Mouse (Mus musculus) ovary, postnatal 36 days (tissue): ENCODE measurements around the gene Npw.
A peak's percentile ranks its signal among the peaks of the same experiment; 100 is the strongest.
"Not testable (repeated sequence)": the region's sequence is repeated elsewhere in the genome, so short reads cannot be mapped to it uniquely, and the experiment has no call there.

ENCODE experiments used
- DNase-seq: peaks from one replicate; pipeline ENCODE4 v3.0.0; 2022; ENCODE audit warnings: low spot score, mixed read lengths

Npw gene

DNA sequence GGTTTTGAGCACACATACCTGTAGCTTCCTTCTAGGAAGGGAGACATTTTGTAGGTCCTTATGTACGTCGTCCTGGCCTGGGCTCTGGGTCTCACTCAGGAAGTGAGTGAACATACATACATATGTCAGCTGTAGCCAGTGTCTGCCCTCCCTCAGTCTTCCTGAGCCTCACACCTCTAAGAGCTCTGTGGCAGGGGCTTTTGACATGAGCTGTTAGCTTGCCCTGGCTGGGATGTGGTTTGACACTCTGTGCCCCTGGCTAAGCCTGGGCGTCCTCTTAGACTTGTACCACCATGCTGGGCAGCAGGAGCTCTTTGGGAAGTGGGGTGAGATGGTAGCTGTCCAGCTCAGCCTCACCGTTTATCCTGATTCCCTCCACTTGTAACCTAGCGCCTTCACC is 13.1 kb upstream of the Npw start:
- no peak for DNase-seq

GRCm38 (mm10) chr17:24670246-24670844 is 12.1 kb upstream of the Npw start:
- DNase-seq = no peak

DNA sequence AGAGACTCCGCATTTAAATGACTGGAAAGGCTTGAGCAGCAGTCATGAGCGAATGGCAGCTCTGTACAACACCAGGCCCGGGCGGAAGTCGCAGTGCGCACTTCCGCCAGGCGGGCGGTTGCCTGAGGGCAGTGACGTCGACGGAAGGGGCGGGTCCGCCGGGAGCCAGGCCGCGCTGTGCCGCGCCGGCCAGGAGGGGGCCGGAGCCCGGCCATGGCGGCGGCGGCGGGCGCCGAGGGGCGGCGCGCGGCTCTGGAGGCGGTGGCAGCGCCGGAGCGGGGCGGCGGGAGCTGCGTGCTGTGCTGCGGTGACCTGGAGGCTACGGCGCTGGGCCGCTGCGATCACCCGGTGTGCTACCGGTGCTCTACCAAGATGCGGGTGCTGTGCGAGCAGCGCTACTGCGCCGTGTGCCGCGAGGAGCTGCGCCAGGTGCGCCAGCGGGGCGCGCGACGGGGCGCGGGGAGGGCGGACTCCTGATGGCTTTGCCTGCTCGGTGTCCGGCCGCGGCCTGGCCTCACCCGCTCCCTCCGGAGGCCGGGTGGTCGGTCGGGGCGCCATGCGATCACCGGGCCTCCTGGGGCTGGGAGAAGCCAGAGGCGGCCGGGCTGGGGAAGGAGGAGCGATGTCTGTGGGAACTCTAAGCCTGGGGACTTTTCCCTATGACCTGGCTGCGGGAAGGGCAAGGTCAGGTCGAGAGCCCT is 11.4 kb upstream of the Npw start, which contains the start of gene Zfp598:
Zfp598 (plus strand) TSS at position 143 of the 701 bp plus-strand sequence.
- peak; percentile 95 for DNase-seq

GRCm38 (mm10) chr17:24669214-24669544 is 10.9 kb upstream of the Npw start:
- DNase-seq = not testable (repeated sequence)

DNA sequence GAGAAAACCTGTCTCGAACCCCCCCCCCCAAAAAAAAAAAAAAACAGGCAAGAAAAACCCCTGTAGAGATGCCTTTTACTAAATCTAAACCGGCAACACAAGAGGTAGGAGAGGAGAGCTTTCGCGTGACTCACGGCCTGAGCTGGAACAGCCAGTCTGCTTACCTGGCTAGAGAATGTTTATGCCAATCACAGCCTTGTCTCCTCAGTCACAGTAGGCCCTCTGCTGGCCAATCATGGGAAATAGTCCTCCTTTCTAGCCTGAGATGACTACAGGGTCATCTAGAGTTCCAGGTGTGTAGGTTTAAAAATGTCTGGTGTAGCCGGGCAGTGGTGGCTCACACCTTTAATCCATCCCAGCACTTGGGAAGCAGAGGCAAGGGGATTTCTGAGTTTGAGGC is 9.2 kb upstream of the Npw start:
- peak; percentile 31 for DNase-seq

DNA sequence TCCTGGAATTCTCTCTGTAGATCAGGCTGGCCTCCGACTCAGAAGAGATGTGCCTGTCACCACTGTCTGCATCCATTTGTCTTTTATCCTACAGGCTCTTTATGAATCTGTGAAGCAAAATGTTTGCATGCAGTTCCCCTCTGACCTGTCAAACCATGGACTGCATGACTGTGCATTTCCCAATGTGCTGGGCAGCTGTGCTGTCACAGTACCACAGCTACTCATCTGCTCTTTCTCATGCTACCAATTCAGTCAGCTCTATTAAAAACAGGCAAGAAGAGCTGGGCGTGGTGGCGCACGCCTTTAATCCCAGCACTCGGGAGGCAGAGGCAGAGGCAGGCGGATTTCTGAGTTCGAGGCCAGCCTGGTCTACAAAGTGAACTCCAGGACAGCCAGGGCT is 8.8 kb upstream of the Npw start:
- not testable (repeated sequence) for DNase-seq

DNA sequence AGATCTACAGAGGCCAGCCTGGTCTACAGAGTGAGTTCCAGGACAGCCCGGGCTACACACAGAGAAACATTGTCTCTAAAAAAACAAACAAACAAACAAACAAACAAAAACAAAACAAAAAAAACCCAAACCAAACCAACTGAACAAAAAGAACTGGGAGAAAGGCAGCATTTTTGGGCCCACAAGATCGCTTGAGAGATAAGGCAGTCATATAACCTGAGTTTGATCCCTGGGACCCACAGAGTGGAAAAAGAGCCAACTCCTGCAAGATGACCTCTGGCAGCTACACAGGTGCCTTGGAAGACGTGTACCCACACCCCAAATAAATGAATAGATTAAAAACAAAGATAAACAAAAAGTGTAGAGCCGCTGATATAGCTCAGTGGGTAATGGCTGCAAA is 3.3 kb downstream of the Npw start:
- DNase-seq = no peak

DNA sequence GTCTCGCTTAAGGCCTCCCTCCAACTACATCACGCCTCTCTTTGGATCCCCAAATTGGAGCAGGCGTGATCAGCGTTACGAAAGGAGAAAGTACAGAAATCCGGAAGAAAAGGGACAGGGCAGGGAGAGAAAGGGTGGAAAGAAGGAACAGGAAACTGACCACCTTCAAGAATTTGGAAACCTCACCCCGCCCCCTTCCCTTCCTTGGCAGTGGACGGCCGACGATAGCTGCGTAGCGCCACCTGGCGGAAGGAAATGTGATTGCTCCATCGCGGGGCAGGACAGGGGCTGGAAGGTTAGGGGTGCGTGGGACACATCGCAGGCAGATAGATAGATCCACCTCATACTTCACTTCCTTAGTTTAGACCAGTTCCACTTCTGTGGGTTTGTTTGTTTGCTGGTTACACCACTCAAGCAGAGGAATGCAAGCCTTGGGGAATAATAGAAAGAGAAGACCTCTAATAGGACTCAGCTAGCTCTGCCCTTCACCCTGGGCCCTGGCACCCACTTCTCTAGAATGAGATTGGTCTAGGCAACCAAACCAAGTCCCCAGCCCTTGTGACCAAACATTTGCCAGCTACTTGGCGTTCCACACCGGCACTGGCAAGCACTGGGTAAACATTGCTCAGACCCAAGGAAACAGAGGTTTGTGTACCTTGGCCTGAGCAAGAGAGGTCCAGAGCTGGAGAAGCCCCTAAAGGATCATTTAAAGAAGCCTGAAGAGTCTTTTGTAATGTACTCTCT is 4.1 kb downstream of the Npw start:
- peak; percentile 71 for DNase-seq

- DNase-seq = no peak
These were observed 6.4 kb downstream of the Npw start for GRCm38 (mm10) chr17:24651835-24652234.

DNA sequence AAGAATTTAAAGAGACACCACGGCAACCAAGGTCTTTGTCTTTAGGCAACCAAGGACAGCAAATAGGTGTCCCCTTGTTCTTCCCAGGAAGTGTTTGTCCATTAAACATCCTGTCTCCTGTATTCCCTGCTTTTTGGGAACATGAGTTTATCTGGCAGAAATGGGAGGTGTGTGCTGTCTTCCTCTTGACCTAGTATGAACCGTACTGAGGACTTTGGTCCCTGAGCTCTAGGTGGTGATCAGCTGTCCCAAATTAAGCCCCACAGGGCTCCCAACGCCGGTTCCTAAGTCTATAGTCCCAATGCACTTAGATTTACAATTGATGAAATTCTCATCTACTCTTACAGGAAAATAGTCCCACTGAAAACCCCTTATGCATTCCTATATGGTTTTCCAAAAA is 7.5 kb downstream of the Npw start:
- no peak for DNase-seq

- DNase-seq = peak; percentile 71
These were observed 8.1 kb downstream of the Npw start, which contains the start of gene Slc9a3r2 for GRCm38 (mm10) chr17:24650070-24650616. Slc9a3r2 (minus strand) TSS chr17:24650327.

GRCm38 (mm10) chr17:24649581-24650069 is 8.6 kb downstream of the Npw start:
- DNase-seq = peak; percentile 59

DNA sequence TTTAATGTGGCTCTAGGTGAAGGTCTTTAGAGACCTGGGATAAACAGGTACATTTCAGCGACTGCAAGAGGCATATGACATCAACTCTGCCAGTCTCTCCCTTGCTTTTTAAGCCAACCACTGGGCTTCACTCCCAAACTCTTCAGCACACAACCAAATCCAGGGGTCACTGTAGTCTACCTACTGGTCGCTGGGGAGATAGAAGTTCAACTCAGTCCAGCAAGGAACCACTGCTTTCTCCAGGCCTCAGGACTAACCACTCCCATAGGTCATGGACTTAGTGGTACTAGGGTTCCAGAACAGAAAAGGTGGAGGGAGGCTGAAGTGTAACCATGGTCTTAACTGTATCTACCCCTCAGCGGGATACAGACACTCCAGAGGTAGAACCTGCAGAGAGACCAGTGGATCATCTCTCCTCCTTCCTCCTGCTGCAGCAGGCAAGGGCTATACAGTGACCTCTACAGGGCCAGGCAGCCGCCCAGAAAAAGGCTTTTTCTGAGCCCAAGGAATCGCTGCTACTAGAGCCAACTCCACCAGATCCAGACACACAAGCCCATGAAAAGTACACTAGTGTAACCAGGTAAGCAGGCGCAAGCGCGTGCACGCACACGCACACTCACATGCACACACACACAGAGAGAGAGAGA is 9.4 kb downstream of the Npw start:
- DNase-seq = no peak

- no peak for DNase-seq
These were observed 10.8 kb downstream of the Npw start for GRCm38 (mm10) chr17:24647493-24647892.

DNA sequence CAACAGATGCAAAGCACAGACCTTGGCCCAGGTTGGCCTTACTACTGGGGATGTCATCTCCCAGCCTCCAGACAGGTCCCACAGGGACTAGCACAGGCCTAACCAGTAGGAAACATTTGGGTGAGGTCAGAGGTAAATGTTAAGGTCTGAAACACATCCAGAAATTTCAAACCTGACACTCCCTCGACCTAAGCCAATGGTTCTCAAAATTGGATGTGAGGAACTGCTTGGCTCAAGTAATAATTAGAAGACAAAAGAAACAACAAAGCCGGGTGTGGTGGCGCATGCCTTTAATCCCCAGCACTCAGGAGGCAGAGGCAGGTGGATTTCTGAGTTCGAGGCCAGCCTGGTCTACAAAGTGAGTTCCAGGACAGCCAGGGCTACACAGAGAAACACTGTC is 11.9 kb downstream of the Npw start:
- DNase-seq = no peak

GRCm38 (mm10) chr17:24645916-24646315 is 12.3 kb downstream of the Npw start:
- no peak for DNase-seq

GRCm38 (mm10) chr17:24644875-24645721 is 13.2 kb downstream of the Npw start:
- no peak for DNase-seq

DNA sequence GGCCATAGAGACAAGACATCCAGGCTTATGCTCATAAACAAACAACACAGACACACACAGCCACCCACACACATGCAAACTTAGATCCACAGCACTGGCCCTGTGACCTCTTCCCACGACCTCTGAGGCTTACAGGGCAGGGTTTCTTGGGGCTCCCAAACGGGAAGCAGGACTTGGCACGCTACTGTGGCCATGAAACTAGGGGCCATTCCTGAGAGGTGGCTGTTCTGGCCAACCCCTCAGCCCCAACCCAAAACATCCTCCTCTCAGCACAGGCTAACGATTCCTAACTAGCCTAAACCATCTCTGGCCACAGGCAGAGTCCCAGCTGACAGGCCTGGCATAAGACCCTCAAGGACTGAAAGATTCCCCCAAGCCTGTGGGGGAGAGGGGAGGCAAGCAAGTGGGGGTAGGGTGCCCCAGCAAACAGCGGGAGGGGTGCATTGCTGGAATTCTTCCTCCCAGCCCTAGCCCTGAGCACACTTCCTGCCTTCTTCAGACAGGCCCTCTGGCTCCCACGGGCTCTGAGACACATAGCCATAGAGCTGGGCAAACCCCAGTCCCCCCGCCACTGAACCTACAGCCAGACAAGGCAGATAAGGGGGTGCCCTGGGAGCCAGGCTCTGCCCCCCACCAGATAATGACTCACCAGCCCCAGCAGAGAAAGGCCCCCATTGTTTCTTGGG is 14.1 kb downstream of the Npw start:
- no peak for DNase-seq

DNA sequence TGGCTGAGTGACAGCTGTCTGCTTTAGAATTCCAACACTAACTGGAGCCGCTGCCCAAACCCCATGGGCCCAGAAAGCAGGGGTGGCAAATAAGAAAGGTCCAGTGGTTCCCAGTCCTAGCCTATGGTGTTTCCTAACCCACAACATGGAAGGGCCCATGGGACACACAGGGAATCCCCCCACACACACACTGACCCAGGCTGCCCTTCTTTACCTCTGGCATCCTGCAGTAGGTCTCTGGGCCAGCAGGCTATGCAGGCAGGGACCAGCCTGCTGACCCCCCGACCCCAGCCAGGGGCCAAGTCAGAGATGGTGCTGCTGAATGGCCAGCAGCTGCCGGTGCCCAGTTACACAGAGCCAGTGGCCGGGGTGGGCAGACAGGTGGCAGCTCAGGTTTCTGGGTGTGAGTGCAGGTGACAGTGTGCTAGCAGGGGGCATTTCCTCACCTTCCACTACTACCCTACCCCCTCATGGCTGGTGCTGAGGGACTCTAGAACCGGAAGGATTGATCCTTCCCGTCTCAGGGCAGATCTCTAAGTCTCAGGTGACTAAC is 15.4 kb downstream of the Npw start:
- DNase-seq = no peak

- DNase-seq = no peak
These were observed 16.3 kb downstream of the Npw start for GRCm38 (mm10) chr17:24641944-24642343.
